Mouse (Mus musculus) frontal cortex, adult (tissue): ENCODE measurements around the gene Frmd4a.
"Not testable (repeated sequence)": the region's sequence is repeated elsewhere in the genome, so short reads cannot be mapped to it uniquely, and the experiment has no call there.

Experiments used
- ATAC-seq: cut with Nextera tagmentation; 2 replicates; pipeline ENCODE4 v1.9.2; 2017; ENCODE audit warnings: mild to moderate bottlenecking, moderate library complexity, mixed read lengths; ENCODE audit not compliant: low TSS enrichment

Frmd4a gene

DNA sequence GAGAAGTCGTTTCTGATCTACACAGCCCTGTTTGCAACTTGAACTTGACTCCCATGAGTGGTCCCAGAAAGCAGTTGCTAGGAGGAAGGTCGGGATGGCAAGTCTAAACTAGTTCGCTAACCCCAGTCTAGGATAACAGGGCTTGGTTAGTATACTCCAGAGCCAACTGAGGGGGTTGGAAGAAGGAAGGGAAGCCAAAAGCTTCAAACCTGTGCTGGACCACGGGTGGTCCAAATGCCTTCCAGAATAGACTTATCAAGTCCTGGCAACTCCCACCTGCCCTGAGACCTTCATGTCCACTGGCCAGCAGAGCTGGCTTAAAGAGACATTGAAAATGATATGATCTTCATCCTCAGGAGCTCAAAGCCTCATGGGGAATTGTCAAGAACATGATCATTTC is 318.4 kb downstream of the Frmd4a start:
- ATAC-seq = no peak

DNA sequence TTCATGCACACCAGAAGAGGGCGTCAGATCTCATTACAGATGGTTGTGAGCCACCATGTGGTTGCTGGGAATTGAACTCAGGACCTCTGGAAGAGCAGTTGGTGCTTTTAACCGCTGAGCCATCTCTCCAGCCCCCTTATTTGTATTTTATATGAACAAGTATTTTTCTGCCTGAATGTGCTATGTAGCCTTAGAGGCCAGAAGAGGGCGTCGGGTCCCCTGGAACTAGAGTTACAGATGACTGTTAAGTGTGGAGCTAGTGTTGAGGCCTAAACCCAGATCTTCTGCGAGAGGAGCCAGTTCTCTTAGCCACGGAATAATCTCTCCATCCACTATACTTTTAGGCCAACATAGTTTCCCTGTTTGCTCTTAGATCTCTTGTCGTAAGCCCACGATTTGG is 320.8 kb downstream of the Frmd4a start:
- ATAC-seq = not testable (repeated sequence)

DNA sequence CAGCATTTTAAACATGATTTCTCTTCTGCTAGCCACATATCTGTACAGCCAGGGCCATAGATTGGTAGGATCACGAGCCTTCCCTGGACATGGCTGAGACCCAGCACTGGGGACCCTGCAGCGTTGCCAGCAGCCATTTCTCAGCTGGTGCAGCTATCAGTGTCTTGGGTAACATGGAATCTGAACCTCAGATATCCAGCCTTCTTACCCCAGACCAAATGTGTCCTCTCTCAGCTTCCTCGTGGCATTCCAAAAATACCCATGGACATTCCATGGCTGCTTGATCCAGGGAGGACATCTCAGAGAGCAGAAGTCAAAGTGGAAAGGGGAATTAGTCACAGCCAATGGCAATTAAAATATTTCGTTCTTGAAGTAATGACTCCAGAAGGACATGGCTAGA is 321.6 kb downstream of the Frmd4a start:
- ATAC-seq = no peak

DNA sequence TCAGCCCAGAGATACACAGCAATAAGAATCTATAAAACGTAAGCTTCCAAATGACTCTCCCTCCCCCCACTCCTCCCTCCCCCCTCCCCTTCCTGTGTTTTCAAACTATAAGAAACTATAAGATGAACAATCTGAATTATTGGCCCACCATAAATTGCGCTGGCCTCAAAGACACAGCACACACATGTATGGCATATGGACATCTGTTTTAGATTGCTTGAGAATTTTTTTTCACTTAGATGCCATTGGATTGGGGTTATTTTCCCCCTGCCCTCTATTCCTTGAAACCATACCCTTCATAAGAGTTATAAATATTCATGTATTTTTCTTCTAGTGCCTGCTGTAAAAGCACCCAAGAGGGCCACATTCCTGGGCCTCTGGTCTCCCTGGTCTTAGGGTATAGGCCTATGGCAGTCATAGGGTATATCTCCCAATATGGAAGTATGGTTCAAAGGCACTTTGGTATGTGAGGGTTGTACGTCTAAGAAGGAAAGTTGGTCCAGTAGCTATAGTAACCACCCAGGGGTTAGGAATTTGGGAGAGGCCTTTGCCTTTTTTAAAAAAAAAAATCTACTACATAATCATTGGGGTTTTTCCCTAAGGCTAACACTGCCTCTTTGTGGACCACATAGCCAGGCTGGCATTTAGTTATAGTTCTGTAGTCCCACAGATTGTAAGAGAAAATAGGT is 322.2 kb downstream of the Frmd4a start:
- ATAC-seq = no peak

- ATAC-seq = no peak
These were observed 322.9 kb downstream of the Frmd4a start for GRCm38 (mm10) chr2:4340378-4340777.

GRCm38 (mm10) chr2:4341141-4341540 is 323.6 kb downstream of the Frmd4a start:
- no peak for ATAC-seq

DNA sequence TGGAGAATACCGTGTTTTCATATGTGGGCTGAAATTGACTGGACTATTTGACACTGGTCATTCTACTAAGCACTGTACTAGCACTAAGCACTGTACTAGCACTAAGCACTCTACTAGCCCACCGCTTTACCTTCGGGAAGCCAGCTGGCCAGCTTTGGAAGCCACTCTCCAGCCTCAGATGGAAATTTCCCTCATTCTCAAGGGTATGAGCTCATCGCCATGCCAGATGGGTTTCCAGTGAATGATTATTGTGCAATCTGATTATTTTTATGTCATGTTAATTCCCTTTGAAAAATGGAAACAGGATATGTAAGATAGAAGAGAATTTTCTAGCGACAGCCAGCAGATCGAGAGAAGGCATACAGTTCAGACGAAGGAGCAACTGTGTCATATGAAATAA is 324.5 kb downstream of the Frmd4a start:
- no peak for ATAC-seq

DNA sequence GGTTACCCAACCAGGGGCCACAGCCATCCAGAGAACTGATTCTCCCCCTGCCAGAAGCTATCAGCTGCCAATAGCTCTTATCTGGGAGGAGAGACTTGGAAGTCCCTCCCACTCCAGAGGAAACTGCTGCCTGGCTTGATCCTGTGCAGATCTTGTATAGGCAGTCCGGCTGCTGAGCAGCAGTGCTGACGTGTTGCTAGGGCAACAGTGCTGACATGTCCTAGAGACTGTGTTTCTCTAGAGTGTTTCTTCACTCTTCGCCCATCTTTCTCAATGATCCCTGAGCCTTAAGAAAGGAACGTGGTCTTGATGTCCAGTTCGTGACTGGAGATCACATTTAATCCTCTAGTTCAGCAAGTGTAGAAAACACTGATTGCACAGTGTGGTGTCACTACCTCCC is 326.9 kb downstream of the Frmd4a start:
- no peak for ATAC-seq

DNA sequence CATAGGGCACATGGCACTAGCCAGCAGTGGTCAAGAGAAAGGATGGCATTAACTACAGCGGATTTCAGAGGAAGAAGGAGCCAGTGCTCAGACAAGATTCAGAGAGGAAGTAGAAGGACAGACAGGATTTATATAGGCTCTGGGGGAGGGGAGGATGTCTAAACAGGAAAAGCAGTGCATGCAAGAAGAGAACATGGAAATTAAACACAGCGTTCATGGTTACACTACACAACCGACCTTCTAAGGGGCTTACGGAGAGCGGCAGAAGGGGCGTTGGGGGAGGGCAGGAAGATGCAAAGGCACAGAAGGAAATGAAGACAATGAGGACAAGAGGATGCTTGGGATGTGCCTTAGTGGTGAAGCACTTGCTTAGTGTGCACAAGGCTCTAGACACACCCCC is 328.7 kb downstream of the Frmd4a start:
- no peak for ATAC-seq

GRCm38 (mm10) chr2:4346953-4347352 is 329.4 kb downstream of the Frmd4a start:
- ATAC-seq = no peak

GRCm38 (mm10) chr2:4347782-4348181 is 330.3 kb downstream of the Frmd4a start:
- ATAC-seq = no peak

DNA sequence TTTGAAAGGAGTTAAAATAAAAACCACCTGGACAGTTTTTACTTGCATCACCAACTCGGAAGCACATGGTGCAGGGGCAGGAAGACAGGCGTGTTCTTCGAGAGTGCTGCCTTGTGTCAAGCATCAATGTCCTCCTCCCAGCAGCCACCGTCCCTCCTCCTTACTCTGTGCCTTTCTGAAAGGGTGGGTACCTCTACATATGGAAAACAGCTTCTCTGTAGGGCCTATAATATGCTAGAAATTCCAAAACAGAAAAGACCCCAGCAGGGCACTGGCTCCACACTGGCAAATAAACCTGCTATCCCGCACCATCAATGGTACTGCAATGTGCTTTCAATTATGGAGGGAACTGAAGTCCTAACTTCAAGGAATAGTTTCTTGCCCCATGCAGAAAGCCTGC is 331.0 kb downstream of the Frmd4a start:
- no peak for ATAC-seq

- no peak for ATAC-seq
These were observed 339.4 kb downstream of the Frmd4a start for GRCm38 (mm10) chr2:4356812-4357384.

- ATAC-seq = no peak
These were observed 344.7 kb downstream of the Frmd4a start for GRCm38 (mm10) chr2:4361981-4362834.

DNA sequence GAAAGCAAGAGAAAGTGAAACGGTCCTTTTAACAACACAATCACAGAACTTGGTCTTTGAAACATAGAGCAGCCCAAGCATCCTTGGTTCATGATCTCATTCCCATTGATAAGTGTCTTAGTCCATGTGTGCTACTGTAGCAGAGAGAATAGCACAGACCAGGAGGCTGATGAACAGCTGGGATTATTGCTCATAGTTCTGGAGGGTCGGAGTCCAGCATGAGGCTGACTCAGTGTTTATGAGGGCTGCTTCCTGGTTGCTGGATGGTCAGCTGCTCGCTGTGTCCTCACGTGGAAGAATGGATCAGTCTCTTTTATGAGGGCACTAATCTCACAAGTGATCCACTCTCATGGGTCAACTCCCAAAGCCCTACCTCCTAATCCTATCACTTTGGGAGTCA is 347.4 kb downstream of the Frmd4a start:
- no peak for ATAC-seq

DNA sequence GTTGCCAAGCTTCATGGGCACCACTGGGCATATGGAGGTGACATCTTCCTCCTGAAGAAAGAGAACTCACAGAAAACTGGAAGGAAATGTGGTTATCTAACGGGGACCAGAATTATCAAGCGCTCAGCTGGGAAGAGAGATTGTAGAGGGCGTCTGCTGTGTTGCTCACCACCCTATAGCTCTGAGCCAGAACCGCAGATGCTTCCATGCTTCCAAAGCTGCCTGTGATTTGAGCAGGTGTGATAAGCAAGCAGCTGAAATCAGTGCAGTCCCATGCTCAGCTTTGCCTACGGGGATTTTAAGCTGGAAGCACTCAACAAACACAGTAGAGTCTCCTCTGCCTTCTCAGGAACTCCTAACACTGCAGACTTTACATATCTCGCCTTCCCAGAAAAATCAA is 351.0 kb downstream of the Frmd4a start:
- peak; percentile 96 for ATAC-seq

DNA sequence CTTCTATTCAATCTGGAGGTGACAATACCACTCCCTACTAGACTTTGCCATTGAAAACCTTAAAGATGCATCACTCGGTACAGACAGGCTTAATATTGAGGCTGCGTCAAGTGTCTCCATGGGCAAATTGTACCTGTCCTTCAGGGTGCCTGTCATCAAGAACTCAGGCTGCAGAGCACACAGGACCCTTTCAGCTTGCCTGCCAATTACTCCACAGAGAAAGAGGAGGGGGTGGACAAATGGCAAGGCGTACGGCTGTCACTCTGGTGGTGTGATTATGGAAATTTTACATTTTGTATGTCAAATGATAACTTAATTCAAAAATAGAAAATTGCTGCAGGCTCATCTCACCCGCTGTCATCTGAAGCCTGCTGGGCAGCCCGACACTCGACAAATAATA is 353.0 kb downstream of the Frmd4a start:
- no peak for ATAC-seq

- no peak for ATAC-seq
These were observed 353.8 kb downstream of the Frmd4a start for GRCm38 (mm10) chr2:4371341-4371740.

DNA sequence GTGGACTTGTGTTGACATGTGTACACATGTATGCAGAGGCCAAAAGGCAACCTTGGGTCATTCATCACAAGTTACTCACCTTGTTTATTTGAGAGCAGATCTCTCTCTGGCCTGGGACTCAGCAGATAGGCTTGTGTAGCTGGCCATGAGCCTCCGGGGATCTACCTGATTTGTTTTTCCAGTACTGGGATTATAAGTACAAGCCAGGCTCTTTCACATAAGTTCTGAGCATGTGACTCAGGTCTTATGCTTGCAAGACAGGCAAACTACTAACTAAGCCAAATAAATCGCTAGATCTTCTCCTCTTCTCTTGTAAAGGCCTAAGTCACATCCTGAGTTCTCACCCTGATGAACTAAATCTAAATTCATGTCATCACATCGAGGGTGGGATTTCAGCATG is 361.3 kb downstream of the Frmd4a start:
- no peak for ATAC-seq

GRCm38 (mm10) chr2:4380435-4380834 is 362.9 kb downstream of the Frmd4a start:
- no peak for ATAC-seq

DNA sequence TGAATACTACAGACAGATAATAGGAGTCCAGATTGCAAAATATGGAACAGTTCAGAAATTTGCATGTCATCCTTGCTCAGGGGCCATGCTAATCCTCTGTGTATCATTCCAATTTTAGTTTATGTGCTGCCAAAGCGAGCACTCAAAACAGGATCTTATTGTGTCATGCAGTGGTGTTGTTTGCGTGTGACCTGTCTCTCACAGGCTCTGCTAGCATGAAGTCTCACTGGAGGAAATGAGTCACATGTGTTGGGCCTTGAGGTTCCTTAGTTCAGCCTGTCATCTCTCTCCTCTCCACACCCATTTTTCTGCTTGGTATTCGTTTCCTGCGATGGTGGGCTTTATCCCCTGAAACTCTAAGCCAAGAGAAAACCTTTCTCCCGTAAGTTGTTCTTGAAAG is 363.4 kb downstream of the Frmd4a start:
- ATAC-seq = no peak

DNA sequence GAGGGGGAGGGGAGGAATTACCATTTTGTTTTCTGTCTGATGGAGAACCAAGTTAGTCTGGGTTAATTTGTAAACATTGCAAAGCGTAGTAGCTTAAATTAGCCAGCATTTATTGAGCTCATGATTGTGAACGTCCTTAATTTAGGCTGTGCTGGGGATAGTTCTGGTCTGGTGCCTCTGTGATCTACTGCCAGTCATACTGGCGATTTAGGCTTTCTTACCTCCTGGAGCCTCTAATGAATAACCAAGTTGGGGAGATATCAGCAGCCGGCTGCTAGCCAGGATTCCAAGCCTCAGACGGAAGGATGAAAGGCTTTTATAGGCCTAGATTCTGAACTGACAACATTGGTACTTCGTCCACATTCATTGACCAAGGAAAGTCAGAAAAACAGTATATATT is 369.0 kb downstream of the Frmd4a start:
- no peak for ATAC-seq

DNA sequence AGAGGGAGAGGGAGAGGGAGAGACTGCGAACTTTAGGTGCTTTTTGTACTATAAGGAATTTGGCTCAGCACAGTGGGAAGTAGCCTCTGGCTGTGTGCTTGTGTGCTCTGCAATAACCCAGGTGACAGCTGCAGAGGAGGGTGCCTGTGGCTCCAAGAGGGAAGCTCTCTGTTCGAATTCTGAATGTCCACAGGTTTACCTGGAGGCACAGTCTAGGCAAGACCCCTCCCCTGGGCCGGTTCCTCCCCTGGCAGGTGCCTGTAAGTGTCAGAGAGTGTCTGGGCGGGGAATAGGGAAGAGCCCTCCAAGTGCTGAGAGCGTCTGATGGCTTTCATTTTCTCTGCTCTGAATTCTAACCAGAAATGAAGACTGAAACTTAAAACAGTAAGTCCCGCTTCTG is 371.8 kb downstream of the Frmd4a start:
- no peak for ATAC-seq
